7 mouse cellular contexts compared by ENCODE assay signal in genomic region chr3:100121961-100122360, GRCm38 (mm10).
"Had no signal": no experiment of that assay in that cellular context is flagged by ENCODE, and none has a peak within 500 bp of the region (broad histone marks: within the 10 kb centered on the region; RNA-seq: fewer than 3 reads in every experiment).

No protein-coding gene starts in this region.

- DNase-seq: kidney, postnatal 36 days; lung, postnatal 10 days; lung, postnatal 4 days; right cerebral cortex, postnatal 4 days; spleen, adult 18-20 months; thymus, adult 2 months; thymus, postnatal 25 days had no signal
